Mouse (Mus musculus) midbrain, postnatal 0 days (tissue): ENCODE measurements around the gene Hps4. TPM values are rescaled to one million over a fixed set of nuclear protein-coding genes. Genes with fewer than 3 reads are reported as not detected.
A peak's percentile ranks its signal among the peaks of the same experiment; 100 is the strongest.

Source experiments
- ATAC-seq: fragments of 200-750 bp; cut with Nextera tagmentation; 2 replicates; pipeline ENCODE4 v1.8.0; 2017; ENCODE audit warnings: moderate number of reproducible peaks, mild to moderate bottlenecking, moderate TSS enrichment, moderate library complexity; ENCODE audit not compliant: low FRiP score
- DNase-seq: peaks from one replicate; pipeline ENCODE4 v3.0.0-alpha.2; 2015; ENCODE audit warnings: low spot score
- H3K27ac ChIP-seq: fragments of 300-500 bp; sonication (generic); 2 replicates; pipeline ENCODE4 v1.5.1; 2014; ENCODE audit warnings: low read depth, mild to moderate bottlenecking, low read length, mixed read lengths
- H3K27me3 ChIP-seq: fragments of 300-500 bp; sonication (generic); 2 replicates; pipeline ENCODE4 v1.6.1; 2014; ENCODE audit warnings: low read length, control low read depth, mixed read lengths; ENCODE audit not compliant: insufficient read depth
- H3K36me3 ChIP-seq: fragments of 300-500 bp; sonication (generic); 2 replicates; pipeline ENCODE4 v1.6.1; 2014; ENCODE audit warnings: low read length, control low read depth, mixed read lengths; ENCODE audit not compliant: insufficient read depth
- H3K4me1 ChIP-seq: fragments of 300-500 bp; sonication (generic); 2 replicates; pipeline ENCODE4 v1.6.1; 2014; ENCODE audit warnings: mild to moderate bottlenecking, control low read depth, antibody characterized with exemption, low read length, mixed read lengths; ENCODE audit not compliant: insufficient read depth
- H3K4me2 ChIP-seq: fragments of 300-500 bp; sonication (generic); 2 replicates; pipeline ENCODE4 v1.6.1; 2014; ENCODE audit warnings: low read depth, mild to moderate bottlenecking, low read length, mixed read lengths; ENCODE audit not compliant: poor library complexity, severe bottlenecking
- H3K4me3 ChIP-seq: fragments of 300-500 bp; sonication (generic); 2 replicates; pipeline ENCODE4 v1.5.1; 2014; ENCODE audit warnings: low read depth, mild to moderate bottlenecking, low read length, moderate library complexity
- H3K9ac ChIP-seq: fragments of 300-500 bp; sonication (generic); replicated peaks from 2 replicates; pipeline ENCODE4 v1.6.1; 2014; ENCODE audit warnings: mild to moderate bottlenecking, low read length, moderate library complexity, mixed read lengths; ENCODE audit not compliant: poor library complexity, severe bottlenecking
- H3K9me3 ChIP-seq: fragments of 300-500 bp; sonication (generic); 2 replicates; pipeline ENCODE4 v1.6.1; 2016; ENCODE audit warnings: low read length, control low read depth
- CTCF ChIP-seq: IDR thresholded peaks from 2 replicates; pipeline ENCODE4 v1.5.1; 2016; ENCODE audit warnings: antibody characterized with exemption, mild to moderate bottlenecking
- WGBS: fragments of 180-500 bp; shearing (Covaris S2); extraction: QIAGEN DNeasy Blood & Tissue Kit; methylation state at CpG from one replicate; pipeline ENCODE4 v1.1.7; 2014; 5-methylcytosine and 5-hydroxymethylcytosine counted together
- polyA plus RNA-seq: library from polyadenylated mRNA; unstranded; fragments of >200 nt; fragmentation: Nextera tagmentation; extraction: Ambion mirVana; gene quantifications from 2 replicates; pipeline ENCODE4 v1.2.1, GENCODE M21; 2015
- total RNA-seq: library from RNA; depleted of rRNA; stranded (reverse); fragments of >200 nt; gene quantifications from 2 replicates; pipeline ENCODE4 v1.2.3, GENCODE M21; 2014

The Hps4 gene
- total and polyA plus RNA-seq, 2 experiments from 2014 or later: 34.9 to 36.1 TPM

GRCm38 (mm10) chr5:112325546-112326445, 17.1 kb upstream of the Hps4 start, which contains the start of gene Tfip11:
TSS of gene Tfip11 (plus strand) at chr5:112326358.
- 7% methylated on average over 48 of the region's 48 CpGs for WGBS
- no peaks in the 10 kb centered on the region for H3K9me3 ChIP-seq
- peak within 1 kb of the TSS; percentile 73 for H3K4me3 ChIP-seq
- peak within 1 kb of the TSS; percentile 77 for H3K27ac ChIP-seq
- H3K4me1 ChIP-seq: peaks cover 5% of the 10 kb centered on the region; the same call in 1 of the 2 replicates
- peak within 1 kb of the TSS; percentile 74 for H3K9ac ChIP-seq
- H3K4me2 ChIP-seq: peak within 1 kb of the TSS; percentile 88
- peaks cover 22% of the 10 kb centered on the region for H3K36me3 ChIP-seq
- TF ChIP-seq CTCF: peak; percentile 45
- H3K27me3 ChIP-seq: no peaks in the 10 kb centered on the region
- ATAC-seq: peak; percentile 93
- peak; percentile 97 for DNase-seq

- H3K4me3 ChIP-seq: peak overlapping the region; percentile 73
- DNase-seq (no peak), ATAC-seq (peak; percentile 60)
- peaks cover 30% of the 10 kb centered on the region for H3K36me3 ChIP-seq
- H3K27ac ChIP-seq: peak overlapping the region; percentile 77
- no peaks in the 10 kb centered on the region for H3K9me3 ChIP-seq
- peak overlapping the region; percentile 88 for H3K4me2 ChIP-seq
- H3K4me1 ChIP-seq: peaks cover 5% of the 10 kb centered on the region; the same call in 1 of the 2 replicates
- WGBS: 1% methylated on average over 31 of the region's 33 CpGs
- no peaks in the 10 kb centered on the region for H3K27me3 ChIP-seq
- TF ChIP-seq CTCF: no peak
- peak overlapping the region; percentile 74 for H3K9ac ChIP-seq
Observed at GRCm38 (mm10) chr5:112326446-112327009, 16.4 kb upstream of the Hps4 start.

- H3K27ac ChIP-seq: no peak overlapping the region
- no peak overlapping the region for H3K4me3 ChIP-seq
- TF ChIP-seq CTCF: no peak
- no peaks in the 10 kb centered on the region for H3K27me3 ChIP-seq
- H3K4me1 ChIP-seq: peaks cover 5% of the 10 kb centered on the region; the same call in 1 of the 2 replicates
- DNase-seq (no peak), ATAC-seq (no peak)
- no peaks in the 10 kb centered on the region for H3K9me3 ChIP-seq
- no peak overlapping the region for H3K4me2 ChIP-seq
- peaks cover 43% of the 10 kb centered on the region for H3K36me3 ChIP-seq
- WGBS: 92% methylated on average over 15 of the region's 15 CpGs
- no peak overlapping the region for H3K9ac ChIP-seq
Observed at GRCm38 (mm10) chr5:112327854-112328253, 15.0 kb upstream of the Hps4 start.

- WGBS: 95% methylated on average over 14 of the region's 14 CpGs
- Histone ChIP-seq H3K27ac (no peak overlapping the region), H3K27me3 (no peaks in the 10 kb centered on the region), H3K4me1 (peaks cover 5% of the 10 kb centered on the region; the same call in 1 of the 2 replicates), H3K4me2 (no peak overlapping the region), H3K4me3 (no peak overlapping the region), H3K36me3 (peaks cover 64% of the 10 kb centered on the region), H3K9ac (no peak overlapping the region), H3K9me3 (no peaks in the 10 kb centered on the region)
- ATAC-seq (no peak), DNase-seq (no peak)
- TF ChIP-seq CTCF: no peak
Observed at GRCm38 (mm10) chr5:112329805-112330564, 12.9 kb upstream of the Hps4 start.

- peak; percentile 44 for DNase-seq
- H3K4me3 ChIP-seq: no peak overlapping the region
- H3K4me2 ChIP-seq: no peak overlapping the region
- peaks cover 89% of the 10 kb centered on the region for H3K36me3 ChIP-seq
- no peaks in the 10 kb centered on the region for H3K4me1 ChIP-seq
- no peaks in the 10 kb centered on the region for H3K9me3 ChIP-seq
- no peak for ATAC-seq
- H3K27ac ChIP-seq: no peak overlapping the region
- H3K27me3 ChIP-seq: no peaks in the 10 kb centered on the region
- H3K9ac ChIP-seq: no peak overlapping the region
- TF ChIP-seq CTCF: peak; percentile 77
- WGBS: 16% methylated on average over 2 of the region's 2 CpGs
Observed at GRCm38 (mm10) chr5:112335473-112335872, 7.4 kb upstream of the Hps4 start.
